Mouse (Mus musculus) cerebellum, adult 2 months (tissue): ENCODE data around the gene Gmds. TPM values are rescaled to one million over a fixed set of nuclear protein-coding genes. Genes with fewer than 3 reads are reported as not detected.

Source experiments
- DNase-seq, 2 experiments: peaks; one replicate each; pipeline ENCODE4 v3.0.0; 2021
- H3K27ac ChIP-seq: fragments of 200-500 bp; 2 replicates; pipeline ENCODE4 v1.5.1; 2012; ENCODE audit warnings: low read length, control low read depth, inconsistent platforms; ENCODE audit not compliant: insufficient read depth
- H3K27me3 ChIP-seq: fragments of 200-500 bp; 2 replicates; pipeline ENCODE4 v1.6.1; 2012; ENCODE audit warnings: inconsistent platforms, mild to moderate bottlenecking, low read length, moderate library complexity; ENCODE audit not compliant: control insufficient read depth, insufficient read depth
- H3K4me1 ChIP-seq: fragments of 200-500 bp; 2 replicates; pipeline ENCODE4 v1.6.1; 2011; ENCODE audit warnings: low read length; ENCODE audit not compliant: control insufficient read depth, insufficient read depth
- H3K4me3 ChIP-seq: fragments of 200-500 bp; replicated peaks from 2 replicates; pipeline ENCODE3; 2011; ENCODE audit warnings: mild to moderate bottlenecking, low read depth, low read length, control low read depth; ENCODE audit not compliant: insufficient read depth
- CTCF ChIP-seq: fragments of 200-500 bp; IDR thresholded peaks from 2 replicates; pipeline ENCODE4 v1.5.1; 2011; ENCODE audit warnings: low read depth, mild to moderate bottlenecking, control low read depth, low read length, moderate library complexity, borderline replicate concordance; ENCODE audit not compliant: insufficient read depth
- POLR2A ChIP-seq: fragments of 200-500 bp; IDR thresholded peaks from 2 replicates; pipeline ENCODE4 v1.6.1; 2011; ENCODE audit warnings: low read length, control low read depth, borderline replicate concordance; ENCODE audit not compliant: insufficient read depth
- WGBS: fragments of 180-500 bp; shearing (Covaris S2); methylation state at CpG from one replicate; pipeline ENCODE4 v1.1.7; 2018; 5-methylcytosine and 5-hydroxymethylcytosine counted together
- polyA plus RNA-seq: library from polyadenylated mRNA; depleted of rRNA; stranded (reverse); fragments of >200 nt; gene quantifications from 2 replicates; pipeline ENCODE4 v1.2.3, GENCODE M21; 2012

Gmds gene
- polyA plus RNA-seq, 1 experiment, result 12.3 TPM

- no peak for TF ChIP-seq POLR2A
- no peak for TF ChIP-seq CTCF
- Histone ChIP-seq H3K27ac (no peak overlapping the region), H3K4me1 (no peaks in the 10 kb centered on the region), H3K4me3 (peak overlapping the region; percentile 11), H3K27me3 (peaks cover 11% of the 10 kb centered on the region; the same call in 1 of the 2 replicates)
- 1% methylated on average over 72 of the region's 73 CpGs for WGBS
- peak in 1 of 2 experiments; percentile 27 for DNase-seq
Measured at GRCm38 (mm10) chr13:31808116-31808803, 530.3 kb downstream of the Gmds start.

DNA sequence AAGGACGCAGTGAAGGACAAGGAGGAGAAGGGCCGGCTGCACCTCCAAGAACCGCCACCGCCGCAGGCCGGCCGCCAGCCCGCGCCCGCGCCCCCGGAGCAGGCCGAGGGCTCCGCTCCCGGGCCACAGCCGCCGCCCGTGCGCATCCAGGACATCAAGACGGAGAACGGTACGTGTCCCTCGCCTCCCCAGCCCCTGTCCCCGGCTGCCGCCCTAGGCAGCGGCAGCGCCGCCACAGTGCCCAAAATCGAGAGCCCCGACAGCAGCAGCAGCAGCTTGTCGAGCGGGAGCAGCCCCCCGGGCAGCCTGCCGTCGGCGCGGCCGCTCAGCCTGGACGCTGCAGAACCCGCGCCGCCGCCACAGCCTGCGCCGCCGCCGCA lies 530.8 kb downstream of the Gmds start:
- Histone ChIP-seq H3K4me3 (no peak overlapping the region), H3K27ac (no peak overlapping the region), H3K27me3 (peaks cover 16% of the 10 kb centered on the region; the same call in 1 of the 2 replicates), H3K4me1 (no peaks in the 10 kb centered on the region)
- no peak for DNase-seq
- TF ChIP-seq CTCF (no peak), POLR2A (no peak)
- 1% methylated on average over 46 of the region's 47 CpGs for WGBS

DNA sequence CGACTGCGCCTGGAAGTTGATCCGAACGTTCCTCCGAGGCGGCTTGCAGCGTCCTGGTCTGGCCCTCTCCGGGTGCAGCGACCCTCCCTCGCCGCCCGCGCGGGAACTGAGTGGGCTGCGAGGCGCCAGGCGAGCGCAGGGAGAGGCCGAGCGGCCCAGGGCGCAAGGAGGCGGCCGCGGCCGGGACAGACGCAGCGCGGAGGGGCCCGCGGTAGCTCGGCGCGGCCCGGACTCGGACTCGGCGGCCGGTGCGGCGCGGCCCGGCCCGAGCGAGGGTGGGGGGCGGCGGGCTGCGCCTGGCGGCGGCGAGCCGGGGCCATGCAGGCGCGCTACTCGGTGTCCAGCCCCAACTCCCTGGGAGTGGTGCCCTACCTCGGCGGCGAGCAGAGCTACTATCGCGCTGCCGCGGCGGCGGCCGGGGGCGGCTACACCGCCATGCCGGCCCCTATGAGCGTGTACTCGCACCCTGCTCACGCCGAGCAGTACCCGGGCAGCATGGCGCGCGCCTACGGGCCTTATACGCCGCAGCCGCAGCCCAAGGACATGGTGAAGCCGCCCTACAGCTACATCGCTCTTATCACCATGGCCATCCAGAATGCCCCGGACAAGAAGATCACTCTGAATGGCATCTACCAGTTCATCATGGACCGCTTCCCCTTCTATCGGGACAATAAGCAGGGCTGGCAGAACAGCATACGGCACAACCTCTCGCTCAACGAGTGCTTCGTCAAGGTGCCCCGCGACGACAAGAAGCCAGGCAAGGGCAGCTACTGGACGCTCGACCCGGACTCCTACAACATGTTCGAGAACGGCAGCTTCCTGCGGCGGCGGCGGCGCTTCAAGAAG lies 531.4 kb downstream of the Gmds start:
- TF ChIP-seq POLR2A, result no peak
- H3K27ac ChIP-seq, result no peak overlapping the region
- H3K4me3 ChIP-seq, result peak overlapping the region; percentile 3
- WGBS, result under 1% methylated on average over 101 of the region's 101 CpGs
- peak in 1 of 2 experiments; percentile 36 for DNase-seq
- no peaks in the 10 kb centered on the region for H3K4me1 ChIP-seq
- H3K27me3 ChIP-seq, result peaks cover 16% of the 10 kb centered on the region; the same call in 1 of the 2 replicates

- TF ChIP-seq CTCF (no peak), POLR2A (no peak)
- WGBS, result under 1% methylated on average over 36 of the region's 40 CpGs
- DNase-seq, result peak; percentile 43 to 48
- Histone ChIP-seq H3K27me3 (peaks cover 22% of the 10 kb centered on the region), H3K4me3 (peak within 1 kb of the TSS; percentile 17), H3K4me1 (no peaks in the 10 kb centered on the region), H3K27ac (no peak within 1 kb of the TSS)
Measured at GRCm38 (mm10) chr13:31806428-31806832, 532.1 kb downstream of the Gmds start, which contains the start of gene Foxc1. Gene Foxc1 (plus strand): TSS chr13:31806633.

DNA sequence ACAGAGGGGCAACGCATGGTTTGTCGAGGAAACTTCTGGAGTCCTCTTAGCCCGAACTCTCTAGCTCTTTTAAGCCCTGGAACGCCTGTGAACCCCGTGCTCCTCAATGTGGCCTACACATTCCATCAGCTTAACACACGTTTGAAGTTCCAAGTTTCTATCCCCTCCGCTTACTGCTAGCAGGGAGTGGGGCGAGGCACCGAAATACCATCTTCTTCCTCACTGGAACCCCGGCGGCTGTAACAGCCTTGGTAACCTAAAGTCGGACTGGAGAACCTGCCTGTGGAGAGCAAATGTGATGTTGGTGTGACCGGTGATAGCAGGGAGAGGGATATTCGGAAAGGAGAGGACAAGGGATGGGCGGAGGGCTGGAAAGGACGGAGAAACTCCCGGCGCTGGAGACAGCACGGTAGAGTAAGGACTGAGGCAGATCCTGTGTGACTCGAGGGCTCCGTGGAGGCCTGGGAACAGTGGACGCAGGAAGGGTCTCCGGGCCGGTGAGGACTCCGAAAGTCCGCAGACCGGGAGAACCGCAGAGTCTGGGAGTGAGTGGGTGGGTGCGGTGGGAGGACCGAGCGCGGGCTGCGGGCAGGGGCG lies 532.6 kb downstream of the Gmds start:
- DNase-seq, result peak in 1 of 2 experiments; percentile 32
- whole genome bisulfite sequencing, result 5% methylated on average over 33 of the region's 34 CpGs
- Histone ChIP-seq H3K4me3 (no peak overlapping the region), H3K27me3 (peaks cover 22% of the 10 kb centered on the region), H3K4me1 (no peaks in the 10 kb centered on the region; the same call in 1 of the 2 replicates), H3K27ac (no peak overlapping the region)
- TF ChIP-seq POLR2A (no peak), CTCF (no peak)

DNA sequence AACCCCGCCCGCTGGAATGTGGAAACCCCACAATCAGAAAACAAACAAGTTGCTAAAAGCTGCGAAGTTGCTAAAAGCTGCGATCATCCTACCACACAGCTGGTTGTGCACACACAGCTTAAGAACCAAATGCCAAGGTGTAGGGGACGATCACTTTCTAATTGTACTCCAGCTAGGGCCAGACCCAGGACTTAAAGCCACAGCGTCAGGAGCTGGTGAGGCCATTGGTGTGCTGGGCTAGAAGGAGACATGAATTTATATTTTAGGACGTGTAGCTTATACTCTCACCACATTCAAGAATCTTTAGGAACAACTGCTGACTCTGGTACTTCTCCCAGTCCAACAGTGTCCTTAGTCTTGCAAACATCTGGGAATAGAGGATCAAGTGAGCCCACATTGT lies 534.0 kb downstream of the Gmds start:
- DNase-seq, result no peak
- Histone ChIP-seq H3K4me1 (no peaks in the 10 kb centered on the region; the same call in 1 of the 2 replicates), H3K27ac (no peak overlapping the region), H3K4me3 (no peak overlapping the region), H3K27me3 (peaks cover 20% of the 10 kb centered on the region)
- no peak for TF ChIP-seq POLR2A
- TF ChIP-seq CTCF, result no peak
- 9% methylated on average over 7 of the region's 7 CpGs for WGBS

DNA sequence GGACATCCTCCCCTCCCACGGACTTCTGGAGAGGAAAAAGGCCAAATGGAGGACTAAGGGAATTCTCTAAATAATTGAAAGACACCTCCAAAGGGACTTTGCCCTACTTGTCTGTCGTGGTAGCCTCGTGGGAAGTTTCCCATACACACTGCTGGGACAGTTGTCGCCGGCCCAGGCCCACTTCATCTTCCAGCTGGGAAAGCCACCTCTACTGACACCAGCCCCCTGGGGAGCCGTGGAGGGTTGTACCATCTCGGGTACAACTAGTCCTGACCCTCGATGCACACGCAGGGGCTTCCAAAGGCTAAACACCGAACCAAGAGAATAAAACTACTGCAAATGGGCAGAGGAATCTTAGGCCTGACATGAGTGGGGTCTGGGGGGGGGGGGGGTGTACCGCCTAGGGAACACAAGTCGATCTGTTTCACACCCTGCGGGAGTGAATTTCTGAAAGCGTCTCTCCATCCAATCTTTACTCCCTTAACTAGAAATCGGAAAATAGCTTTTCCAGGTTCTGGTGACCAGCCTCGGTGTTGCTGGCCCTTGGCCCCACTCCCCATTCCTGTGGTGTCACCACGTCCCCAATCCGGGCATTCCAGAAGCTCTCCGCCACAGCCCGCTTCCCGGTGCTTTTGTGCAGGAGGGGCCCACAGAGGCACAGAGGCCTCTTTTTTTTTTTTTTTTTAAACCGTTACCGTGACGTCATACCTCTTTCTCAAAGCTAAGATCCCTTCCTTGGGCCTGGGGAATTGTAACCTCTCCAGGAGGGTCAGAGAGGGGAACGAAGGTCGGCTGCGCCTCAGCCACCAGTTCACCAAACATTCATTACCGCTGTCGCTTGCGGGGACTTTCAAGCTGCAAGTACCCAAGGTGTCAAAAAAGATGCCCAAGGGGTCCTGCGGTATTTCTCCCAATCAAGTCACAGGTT lies 535.1 kb downstream of the Gmds start:
- TF ChIP-seq POLR2A (no peak), CTCF (no peak)
- H3K4me3 ChIP-seq, result no peak overlapping the region
- DNase-seq, result no peak
- WGBS, result 4% methylated on average over 31 of the region's 31 CpGs
- H3K27me3 ChIP-seq, result peaks cover 20% of the 10 kb centered on the region
- H3K4me1 ChIP-seq, result no peaks in the 10 kb centered on the region; the same call in 1 of the 2 replicates
- H3K27ac ChIP-seq, result no peak overlapping the region
